Mouse (Mus musculus) gastrocnemius, postnatal 4 days (tissue): ENCODE data around the gene Abhd12. TPM values are rescaled to one million over a fixed set of nuclear protein-coding genes. Genes with fewer than 3 reads are reported as not detected.
A peak's percentile ranks its signal among the peaks of the same experiment; 100 is the strongest.

ENCODE experiments used
- DNase-seq, 2 experiments: peaks; one replicate each; pipeline ENCODE4 v3.0.0; 2021 to 2022; ENCODE audit warnings: low spot score in 2 of 2, mixed read lengths in 2 of 2
- total RNA-seq, 2 experiments: library from RNA; stranded (reverse); gene quantifications; 2 replicates each; pipeline ENCODE4 v1.2.3; 2021

Abhd12 gene
- total RNA-seq, 2 experiments from 2014 or later = 34.8 to 36.3 TPM

DNA sequence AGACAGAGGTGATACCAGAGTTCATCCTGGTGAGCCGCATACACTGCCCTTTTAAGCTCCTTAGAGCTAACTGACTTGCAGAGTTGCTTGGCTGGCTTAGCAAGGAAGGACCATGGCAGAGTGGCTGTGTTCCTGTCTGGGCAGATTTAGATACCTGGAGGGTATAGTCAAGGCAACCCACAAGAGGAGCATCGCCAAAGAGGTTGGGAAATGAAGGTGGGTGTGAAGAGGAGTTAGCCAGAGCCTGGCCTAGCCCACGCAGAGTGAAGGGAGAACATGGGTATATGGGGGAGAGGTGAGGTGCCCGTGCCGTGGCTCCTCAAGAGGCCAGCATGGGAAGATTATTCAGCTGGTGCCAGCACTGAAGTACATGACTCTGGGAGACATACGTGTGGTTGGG lies 91.7 kb downstream of the Abhd12 start:
- no peak for DNase-seq

- DNase-seq = no peak
Observed at GRCm38 (mm10) chr2:150810603-150811002, 93.9 kb downstream of the Abhd12 start.

DNA sequence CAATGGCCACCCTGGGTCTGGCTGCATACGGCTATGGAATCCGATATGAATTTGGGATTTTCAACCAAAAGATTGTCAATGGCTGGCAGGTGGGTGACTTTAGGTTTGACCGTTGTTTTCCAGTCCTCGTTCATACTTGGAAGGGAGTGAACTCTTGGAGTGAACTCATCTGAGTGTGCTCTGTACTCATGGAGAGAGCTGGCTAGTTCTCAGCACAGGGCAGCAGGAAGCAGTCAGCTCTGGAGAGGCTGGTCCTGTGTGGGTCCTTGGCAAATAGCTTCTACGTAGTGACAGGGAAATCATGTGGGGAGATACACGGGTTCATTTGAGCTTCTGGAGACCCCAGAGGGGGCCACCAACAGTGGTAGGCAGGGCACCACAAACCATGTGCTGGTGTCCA lies 95.7 kb downstream of the Abhd12 start:
- no peak for DNase-seq

GRCm38 (mm10) chr2:150808381-150808780 lies 96.2 kb downstream of the Abhd12 start:
- no peak for DNase-seq

DNA sequence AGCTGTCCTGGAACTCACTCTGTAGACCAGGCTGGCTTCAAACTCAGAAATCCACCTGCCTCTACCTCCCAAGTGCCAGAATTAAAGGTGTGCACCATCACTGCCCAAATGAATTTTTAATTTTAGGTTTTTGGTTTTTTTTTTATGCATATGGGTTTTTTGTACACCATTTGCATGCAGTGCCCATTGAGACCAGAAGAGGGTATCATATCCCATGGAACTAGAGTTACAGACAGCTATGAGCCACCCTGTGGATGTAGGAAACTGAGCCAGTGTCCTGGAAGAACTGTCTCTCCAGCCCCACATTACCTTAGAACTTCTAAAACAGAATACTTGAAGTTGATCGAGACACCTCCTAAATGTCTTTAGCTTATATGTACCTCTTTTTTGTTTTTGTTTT lies 101.5 kb downstream of the Abhd12 start:
- no peak for DNase-seq

- no peak for DNase-seq
Observed at GRCm38 (mm10) chr2:150800616-150801015, 103.9 kb downstream of the Abhd12 start.

GRCm38 (mm10) chr2:150798084-150798483 lies 106.5 kb downstream of the Abhd12 start:
- DNase-seq = no peak

DNA sequence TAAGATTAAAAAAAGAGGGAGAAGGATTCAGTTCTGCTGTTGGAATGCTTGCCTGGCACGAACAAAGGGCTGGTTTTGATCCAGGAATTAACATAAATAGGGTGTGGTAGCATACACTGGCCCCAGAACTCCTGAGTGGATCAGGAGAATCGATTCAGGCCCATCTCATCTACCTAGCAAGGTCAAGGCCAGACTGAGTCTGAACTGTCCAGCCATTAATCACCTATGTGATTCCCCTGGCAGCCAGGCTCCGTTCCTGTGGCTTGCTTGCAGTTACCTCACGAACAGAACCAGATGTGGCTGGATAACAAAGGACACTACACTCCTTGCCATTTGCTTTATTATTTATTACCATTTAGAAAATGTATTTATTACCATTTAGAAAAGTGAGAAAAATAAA lies 111.2 kb downstream of the Abhd12 start:
- DNase-seq = no peak

DNA sequence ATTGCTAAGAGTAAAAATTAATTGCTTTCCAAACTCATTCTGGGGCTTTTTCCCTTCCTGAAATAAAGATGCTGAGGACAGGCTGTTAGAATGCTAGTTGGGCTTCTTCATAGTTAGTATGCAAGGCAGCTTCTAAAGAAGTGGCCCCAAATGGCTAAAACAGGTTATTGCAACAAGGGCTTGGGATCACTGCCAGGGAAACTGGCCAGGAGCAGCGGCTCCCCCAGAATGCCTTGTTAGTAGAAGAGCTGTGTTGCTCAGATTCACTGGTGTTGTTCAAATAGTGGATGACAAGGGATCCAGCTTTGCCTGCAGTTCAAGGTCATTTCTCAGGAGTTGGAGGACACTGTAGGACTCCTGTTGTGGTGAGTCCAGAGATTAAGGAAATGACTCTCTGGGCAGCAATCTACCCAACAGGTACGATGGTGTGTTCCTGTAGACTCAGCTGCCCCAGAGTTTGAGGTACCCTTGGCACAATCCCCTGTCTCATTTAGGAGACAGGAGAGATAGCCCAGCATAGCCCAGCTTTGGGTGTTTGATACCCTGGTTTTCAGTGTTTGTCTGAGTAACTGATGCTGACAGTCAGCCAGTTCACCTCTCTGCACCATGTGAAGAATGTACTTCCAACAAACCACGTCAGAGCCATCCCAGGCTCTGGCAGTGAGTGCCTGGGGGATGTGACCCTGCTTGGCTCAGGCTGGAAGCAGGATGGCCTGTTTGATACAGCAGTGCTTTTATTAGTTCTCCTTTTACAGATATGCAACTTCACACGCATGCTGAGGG lies 115.6 kb downstream of the Abhd12 start:
- peak; percentile 70 to 83 for DNase-seq

DNA sequence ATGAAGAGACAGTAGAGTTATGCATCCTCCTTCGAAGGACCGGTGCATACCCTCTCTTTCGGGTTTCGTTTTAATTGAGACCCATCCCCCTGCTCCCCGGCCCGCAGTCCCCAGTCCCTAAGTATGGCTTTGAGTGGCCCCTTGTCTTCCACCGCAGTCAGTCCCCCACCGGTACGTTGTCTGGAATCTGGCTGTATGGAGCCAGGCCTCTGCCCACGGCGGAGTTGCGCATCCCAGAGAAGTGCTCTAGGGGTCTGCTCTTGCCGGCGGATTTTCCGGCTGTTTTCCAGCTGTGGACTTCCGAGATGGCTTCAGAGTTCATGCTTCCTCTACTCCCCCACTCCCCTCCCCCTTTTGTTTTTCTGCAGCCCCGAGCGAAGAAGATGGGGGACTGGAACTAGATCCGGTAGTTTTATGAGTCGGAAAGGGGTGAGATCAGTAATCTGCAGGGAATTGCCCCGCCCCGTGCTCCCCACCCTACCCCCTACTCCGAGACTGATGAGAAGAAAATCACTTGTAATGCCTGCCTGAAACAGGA lies 117.2 kb downstream of the Abhd12 start:
- no peak for DNase-seq

DNA sequence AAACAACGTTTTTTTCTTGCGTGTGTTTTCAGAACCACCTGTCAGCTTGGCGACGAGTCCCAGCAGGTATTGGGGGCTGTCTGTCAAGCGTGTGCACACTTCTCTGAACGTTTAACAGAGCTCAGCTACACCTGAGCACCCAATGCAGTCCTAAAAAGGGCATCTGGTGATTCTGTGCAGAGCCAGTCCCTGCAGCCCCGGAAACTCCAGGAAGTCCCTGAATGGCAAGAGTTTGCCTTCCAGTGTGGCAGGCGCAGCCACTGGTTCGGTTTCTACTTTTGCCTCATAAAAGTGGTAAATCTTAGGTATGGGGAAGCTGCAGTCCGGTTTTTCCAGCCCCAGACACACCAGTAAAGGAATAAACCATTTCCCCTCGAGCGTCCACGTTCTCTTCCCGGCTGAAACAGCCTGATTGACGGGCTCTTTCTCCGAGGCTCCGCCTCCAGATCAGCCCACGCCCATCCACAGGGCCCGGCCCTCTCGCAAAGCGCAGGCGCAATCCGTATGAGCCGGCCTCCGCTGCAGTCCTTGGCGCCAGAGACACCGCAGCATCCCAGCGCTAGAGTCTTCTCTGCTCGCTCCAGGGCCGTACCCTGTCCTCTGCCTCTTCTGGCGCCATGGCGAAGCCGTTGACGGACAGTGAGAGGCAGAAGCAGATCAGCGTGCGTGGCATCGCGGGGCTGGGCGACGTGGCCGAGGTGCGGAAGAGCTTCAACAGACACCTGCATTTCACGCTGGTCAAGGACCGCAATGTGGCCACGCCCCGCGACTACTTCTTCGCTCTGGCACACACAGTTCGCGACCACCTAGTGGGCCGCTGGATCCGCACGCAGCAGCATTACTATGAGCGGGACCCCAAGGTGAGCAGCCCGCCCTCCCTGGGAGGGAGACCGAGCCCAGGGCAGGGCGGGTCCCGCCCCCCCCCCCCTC lies 118.0 kb downstream of the Abhd12 start, which contains the start of gene Pygb:
Gene Pygb, plus strand, starts transcription at position 485 of the 930 bp plus-strand sequence.
- peak; percentile 71 to 86 for DNase-seq

- DNase-seq = no peak
Observed at GRCm38 (mm10) chr2:150782801-150783200, 121.7 kb downstream of the Abhd12 start.

Other genes starting within 250 kb of the Abhd12 start
- 10 to 100 TPM; 21.1 to 22.5 TPM for gene Acss1, start 236.2 kb downstream of the Abhd12 start, total RNA-seq
- not detected for gene Vsx1, start 215.4 kb downstream of the Abhd12 start, total RNA-seq
- gene Entpd6, start 155.7 kb downstream of the Abhd12 start, total RNA-seq = 10 to 100 TPM in 1 of 2 experiments, 1 to 10 TPM in 1; 9.9 to 10.0 TPM
- 10 to 100 TPM; 32.0 to 34.0 TPM for gene Pygb, start 118.0 kb downstream of the Abhd12 start, total RNA-seq
- gene Gins1, start 659 bp upstream of the Abhd12 start, total RNA-seq = 1 to 10 TPM; 5.7 to 7.7 TPM
- 1 to 10 TPM in 1 of 2 experiments, under 1 TPM in 1; 0.62 to 1.5 TPM for gene Ninl, start 134.6 kb upstream of the Abhd12 start, total RNA-seq
- gene Nanp, start 134.7 kb upstream of the Abhd12 start, total RNA-seq = 10 to 100 TPM in 1 of 2 experiments, 1 to 10 TPM in 1; 8.7 to 11.2 TPM
- not detected for gene Gm14151, start 187.6 kb upstream of the Abhd12 start, total RNA-seq
- not detected for gene Gm14147, start 193.5 kb upstream of the Abhd12 start, total RNA-seq